Mouse (Mus musculus) hematopoietic multipotent progenitor cell, adult 10-12 weeks (in vitro differentiated cells): ENCODE measurements around the gene Abtb1. TPM values are rescaled to one million over a fixed set of nuclear protein-coding genes. Genes with fewer than 3 reads are reported as not detected.

ENCODE experiments used
- polyA plus RNA-seq: library from polyadenylated mRNA; stranded (reverse); fragments of >175 nt; gene quantifications from 2 replicates; pipeline ENCODE4 v1.2.3, GENCODE M21; 2012; ENCODE audit warnings: low replicate concordance

Gene Abtb1
- polyA plus RNA-seq = 51.5 and 60.5 TPM in 2 replicates

GRCm38 (mm10) chr6:88841781-88842689 lies at the start of gene Abtb1:
Gene Abtb1, minus strand, starts transcription at chr6:88841984.

GRCm38 (mm10) chr6:88874868-88875508 lies 33.2 kb upstream of the Abtb1 start, which contains the start of gene Podxl2:
Gene Podxl2, minus strand, starts transcription at chr6:88875044.

Other genes starting within 250 kb of the Abtb1 start
- gene Kbtbd12, start 204.0 kb downstream of the Abtb1 start, polyA plus RNA-seq = 0.11 and 0.28 TPM in 2 replicates
- gene Mgll, start 117.6 kb downstream of the Abtb1 start, polyA plus RNA-seq = 6.2 and 19.7 TPM in 2 replicates
- 0.86 and 1.3 TPM in 2 replicates for gene Podxl2, start 33.1 kb upstream of the Abtb1 start, polyA plus RNA-seq
- gene Mcm2, start 56.8 kb upstream of the Abtb1 start, polyA plus RNA-seq = 127 and 204 TPM in 2 replicates
- 167 and 235 TPM in 2 replicates for gene Tpra1, start 60.3 kb upstream of the Abtb1 start, polyA plus RNA-seq